Mouse (Mus musculus): ENCODE measurements at regions not wholly inside any gene's neighbourhood (a gene's known extent, or its start where the extent isn't known, plus 50 kb on each side); places are given as distances from the start of the nearest gene placed in this dataset.

GRCm38 (mm10) chr10:99902280-99903231 is 112.9 kb upstream of the Kitl start:
- no peak for DNase-seq
- intact Hi-C loops (cut with DNase I), result no loop called here

- intact Hi-C loops (cut with DNase I), result no loop called here
- no peak for DNase-seq
Observed at GRCm38 (mm10) chr10:99900955-99901835, 114.2 kb upstream of the Kitl start.

GRCm38 (mm10) chr10:99893999-99894398 is 121.4 kb upstream of the Kitl start:
- intact Hi-C loops (cut with DNase I), result no loop called here
- no peak for DNase-seq

- intact Hi-C loops (cut with DNase I), result no loop called here
- DNase-seq, result no peak
Observed at GRCm38 (mm10) chr10:99891899-99892298, 123.5 kb upstream of the Kitl start.

- DNase-seq, result no peak
- intact Hi-C loops (cut with DNase I), result no loop called here
Observed at GRCm38 (mm10) chr10:99881901-99882300, 122.4 kb upstream of the Csl start.

GRCm38 (mm10) chr10:99879362-99879761 is 119.9 kb upstream of the Csl start:
- intact Hi-C loops (cut with DNase I), result no loop called here
- no peak for DNase-seq

GRCm38 (mm10) chr10:99864711-99865110 is 105.3 kb upstream of the Csl start:
- DNase-seq, result peak; percentile 2
- intact Hi-C loops (cut with DNase I), result no loop called here

GRCm38 (mm10) chr10:99860322-99861089 is 101.0 kb upstream of the Csl start:
- intact Hi-C loops (cut with DNase I), result no loop called here
- no peak for DNase-seq

GRCm38 (mm10) chr10:99844110-99844509 is 84.7 kb upstream of the Csl start:
- intact Hi-C loops (cut with DNase I), result loop anchor here (10.0 kb wide), 1 partner anchor 171 kb away; the partner anchor contains the start of gene Kitl
- DNase-seq, result no peak

- intact Hi-C loops (cut with DNase I), result loop anchor here (10.0 kb wide), 1 partner anchor 173 kb away; the partner anchor contains the start of gene Kitl
- DNase-seq, result no peak
Observed at GRCm38 (mm10) chr10:99841167-99841843, 81.8 kb upstream of the Csl start.

GRCm38 (mm10) chr10:99840179-99840876 is 80.9 kb upstream of the Csl start:
- no peak for DNase-seq

GRCm38 (mm10) chr10:99836835-99837412 is 77.5 kb upstream of the Csl start:
- intact Hi-C loops (cut with DNase I), result no loop called here
- DNase-seq, result no peak

More at GRCm38 (mm10) chr10:99840179-99840876, 80.9 kb upstream of the Csl start:
- intact Hi-C loops (cut with DNase I), result loop anchor here (10.0 kb wide), 1 partner anchor 174 kb away; the partner anchor contains the start of gene Kitl

- DNase-seq, result peak; percentile 2
Observed at GRCm38 (mm10) chr10:99834905-99835633, 75.6 kb upstream of the Csl start.

GRCm38 (mm10) chr10:99829974-99830373 is 70.5 kb upstream of the Csl start:
- intact Hi-C loops (cut with DNase I), result no loop called here
- no peak for DNase-seq

More at GRCm38 (mm10) chr10:99834905-99835633, 75.6 kb upstream of the Csl start:
- intact Hi-C loops (cut with DNase I), result no loop called here

GRCm38 (mm10) chr10:99827476-99827875 is 68.0 kb upstream of the Csl start:
- intact Hi-C loops (cut with DNase I), result no loop called here
- DNase-seq, result no peak

- DNase-seq, result no peak
- intact Hi-C loops (cut with DNase I), result no loop called here
Observed at GRCm38 (mm10) chr10:99825881-99826280, 66.4 kb upstream of the Csl start.

GRCm38 (mm10) chr10:99812069-99812650 is 52.7 kb upstream of the Csl start:
- intact Hi-C loops (cut with DNase I), result no loop called here

GRCm38 (mm10) chr10:99811430-99811829 is 52.0 kb upstream of the Csl start:
- intact Hi-C loops (cut with DNase I), result no loop called here
- DNase-seq, result no peak

More at GRCm38 (mm10) chr10:99812069-99812650, 52.7 kb upstream of the Csl start:
- no peak for DNase-seq

Measured in left cerebral cortex, postnatal 4 days (tissue).